ENCODE assay signal across 13 mouse cellular contexts in genomic region chr4:134319674-134320073, GRCm38 (mm10). TPM values are rescaled to one million over a fixed set of nuclear protein-coding genes. Genes with fewer than 3 reads are reported as not detected.
"Had no signal": no experiment of that assay in that cellular context is flagged by ENCODE, and none has a peak within 500 bp of the region (broad histone marks: within the 10 kb centered on the region; RNA-seq: fewer than 3 reads in every experiment).

No protein-coding gene starts in this region.

- H3K9me3 ChIP-seq: midbrain, embryonic 12.5 days had no signal

- H3K4me3 ChIP-seq: limb, embryonic 13.5 days; midbrain, embryonic 12.5 days had no signal

- H3K36me3 ChIP-seq: limb, embryonic 13.5 days; midbrain, embryonic 12.5 days had no signal

- ATAC-seq: midbrain, embryonic 16.5 days had no signal

- H3K9ac ChIP-seq: limb, embryonic 13.5 days; liver, embryonic 14.5 days; midbrain, embryonic 12.5 days had no signal

- H3K27ac ChIP-seq: limb, embryonic 13.5 days; liver, embryonic 14.5 days; midbrain, embryonic 12.5 days had no signal

- H3K4me2 ChIP-seq: limb, embryonic 13.5 days; midbrain, embryonic 12.5 days had no signal

- DNase-seq: left cerebral cortex, postnatal 4 days; lung, adult 18-20 months; right cerebral cortex, postnatal 14 days; thymus, postnatal 36 days had no signal

RNA-seq across cellular contexts. Expression of gene Trim63, which starts 4.8 kb away (rescaled TPM):
- total RNA-seq: layer of hippocampus, adult 8-10 months; megakaryocyte-erythroid progenitor cell, adult 5-6 weeks had no signal
- polyA plus RNA-seq: liver, adult 2 months had no signal

RNA-seq across cellular contexts. Expression of gene Slc30a2, which starts 23.3 kb away (rescaled TPM):
- total RNA-seq: layer of hippocampus, postnatal 14 days; left cerebral cortex, postnatal 10 days; left cerebral cortex, postnatal 4 days; megakaryocyte-erythroid progenitor cell, adult 5-6 weeks had no signal
- polyA plus RNA-seq: liver, adult 2 months had no signal
